Mouse (Mus musculus) embryo, embryonic 10.5 days (tissue): ENCODE data around the gene Spns2.
"Not testable (repeated sequence)": the region's sequence is repeated elsewhere in the genome, so short reads cannot be mapped to it uniquely, and the experiment has no call there.

Experiments
- DNase-seq: peaks from one replicate; pipeline ENCODE4 v3.0.0-alpha.2; 2015; ENCODE audit warnings: low spot score

Spns2 gene

GRCm38 (mm10) chr11:72473540-72473939 is 16.2 kb downstream of the Spns2 start:
- no peak for DNase-seq

- DNase-seq, result no peak
Observed at GRCm38 (mm10) chr11:72471381-72471780, 18.3 kb downstream of the Spns2 start.

- no peak for DNase-seq
Observed at GRCm38 (mm10) chr11:72470004-72470403, 19.7 kb downstream of the Spns2 start.

GRCm38 (mm10) chr11:72469217-72469616 is 20.5 kb downstream of the Spns2 start:
- peak; percentile 44 for DNase-seq

- DNase-seq, result no peak
Observed at GRCm38 (mm10) chr11:72468525-72468924, 21.2 kb downstream of the Spns2 start.

GRCm38 (mm10) chr11:72466694-72467507 is 22.8 kb downstream of the Spns2 start:
- peak; percentile 40 for DNase-seq

GRCm38 (mm10) chr11:72465978-72466693 is 23.6 kb downstream of the Spns2 start:
- DNase-seq, result no peak

GRCm38 (mm10) chr11:72464821-72465220 is 24.9 kb downstream of the Spns2 start:
- DNase-seq, result no peak

- no peak for DNase-seq
Observed at GRCm38 (mm10) chr11:72461500-72461981, 28.2 kb downstream of the Spns2 start.

- no peak for DNase-seq
Observed at GRCm38 (mm10) chr11:72458502-72458901, 31.2 kb downstream of the Spns2 start.

GRCm38 (mm10) chr11:72457995-72458496 is 31.7 kb downstream of the Spns2 start:
- DNase-seq, result no peak

GRCm38 (mm10) chr11:72455694-72456093 is 34.0 kb downstream of the Spns2 start:
- no peak for DNase-seq

- DNase-seq, result no peak
Observed at GRCm38 (mm10) chr11:72453105-72453953, 36.4 kb downstream of the Spns2 start.

- no peak for DNase-seq
Observed at GRCm38 (mm10) chr11:72452140-72452665, 37.5 kb downstream of the Spns2 start.

- no peak for DNase-seq
Observed at GRCm38 (mm10) chr11:72447475-72447874, 42.2 kb downstream of the Spns2 start.

GRCm38 (mm10) chr11:72446311-72447105 is 43.2 kb downstream of the Spns2 start:
- DNase-seq, result peak; percentile 66

GRCm38 (mm10) chr11:72440965-72441664 is 48.6 kb downstream of the Spns2 start, which contains the start of gene Mybbp1a:
Mybbp1a (plus strand) TSS chr11:72441355.
- DNase-seq, result peak; percentile 98

- not testable (repeated sequence) for DNase-seq
Observed at GRCm38 (mm10) chr11:72440597-72440964, 49.1 kb downstream of the Spns2 start.

- no peak for DNase-seq
Observed at GRCm38 (mm10) chr11:72438411-72438810, 51.3 kb downstream of the Spns2 start.
